Mouse (Mus musculus) liver, embryonic 14.5 days (tissue): ENCODE results near the gene Pde4a. TPM values are rescaled to one million over a fixed set of nuclear protein-coding genes. Genes with fewer than 3 reads are reported as not detected.

Experiments used
- ATAC-seq: fragments of 200-750 bp; cut with Nextera tagmentation; 2 replicates; pipeline ENCODE4 v1.8.0; 2017; ENCODE audit warnings: moderate number of reproducible peaks, mild to moderate bottlenecking, moderate library complexity; ENCODE audit not compliant: insufficient read depth
- DNase-seq, 3 experiments: peaks; one replicate each; pipeline ENCODE4 v3.0.0-alpha.2; 2012 to 2013; ENCODE audit warnings: low read depth in 3 of 3, low spot score in 3 of 3
- H3K27ac ChIP-seq: fragments of 300-500 bp; sonication (generic); 2 replicates; pipeline ENCODE4 v1.5.1; 2014; ENCODE audit warnings: moderate library complexity, mild to moderate bottlenecking, control low read depth, inconsistent platforms
- H3K27me3 ChIP-seq: fragments of 300-500 bp; sonication (generic); 2 replicates; pipeline ENCODE4 v1.6.1; 2014; ENCODE audit warnings: mild to moderate bottlenecking, low read length, moderate library complexity; ENCODE audit not compliant: control insufficient read depth, insufficient read depth
- H3K36me3 ChIP-seq: fragments of 300-500 bp; sonication (generic); replicated peaks from 2 replicates; pipeline ENCODE4 v1.6.1; 2014; ENCODE audit warnings: low read depth; ENCODE audit not compliant: control insufficient read depth, insufficient read depth
- H3K4me1 ChIP-seq, 2 experiments: fragments of 200-500 bp in 1 of 2; fragments of 300-500 bp in 1 of 2; sonication (generic) in 1 of 2; replicated peaks; 2 replicates each; pipeline ENCODE4 v1.6.1; 2012 to 2014; ENCODE audit warnings: antibody characterized with exemption in 1 of 2, inconsistent platforms in 1 of 2, low read length in 1 of 2; ENCODE audit not compliant: control insufficient read depth in 2 of 2, insufficient read depth in 2 of 2
- H3K4me2 ChIP-seq: fragments of 300-500 bp; sonication (generic); 2 replicates; pipeline ENCODE4 v1.6.1; 2014; ENCODE audit warnings: low read depth, mild to moderate bottlenecking, control low read depth, moderate library complexity
- H3K4me3 ChIP-seq, 2 experiments: fragments of 200-500 bp in 1 of 2; fragments of 300-500 bp in 1 of 2; sonication (generic) in 1 of 2; 2 replicates each; pipeline ENCODE4 v1.5.1; 2012 to 2014; ENCODE audit warnings: low read depth in 2 of 2, low read length in 2 of 2, mild to moderate bottlenecking in 2 of 2, control low read depth in 1 of 2, inconsistent platforms in 1 of 2, moderate library complexity in 1 of 2; ENCODE audit not compliant: insufficient read depth in 1 of 2
- H3K9ac ChIP-seq: fragments of 300-500 bp; sonication (generic); replicated peaks from 2 replicates; pipeline ENCODE4 v1.6.1; 2014; ENCODE audit warnings: mild to moderate bottlenecking, control low read depth, moderate library complexity
- H3K9me3 ChIP-seq: fragments of 300-500 bp; sonication (generic); 2 replicates; pipeline ENCODE4 v1.6.1; 2016; ENCODE audit warnings: low read length, mixed read lengths; ENCODE audit not compliant: control insufficient read depth
- CTCF ChIP-seq: IDR thresholded peaks from 2 replicates; pipeline ENCODE4 v1.5.1; 2016; ENCODE audit warnings: antibody characterized with exemption, low read depth, control low read depth
- EP300 ChIP-seq: IDR thresholded peaks from 2 replicates; pipeline ENCODE4 v1.6.1; 2016; ENCODE audit warnings: antibody characterized with exemption, low read depth
- WGBS: fragments of 180-500 bp; shearing (Covaris S2); extraction: QIAGEN DNeasy Blood & Tissue Kit; methylation state at CpG from one replicate; pipeline ENCODE4 v1.1.7; 2014; ENCODE audit not compliant: insufficient replicate concordance; 5-methylcytosine and 5-hydroxymethylcytosine counted together
- polyA plus RNA-seq, 2 experiments: library from polyadenylated mRNA; depleted of rRNA in 1 of 2; stranded (reverse) in 1 of 2; unstranded in 1 of 2; fragments of >200 nt; fragmentation: Nextera tagmentation in 1 of 2; extraction: Ambion mirVana in 1 of 2; gene quantifications; 2 replicates each; pipeline versions ENCODE4 v1.2.1 to v1.2.3; 2012 to 2014

Gene Pde4a
- polyA plus RNA-seq, 2 experiments: 1.1 to 1.3 TPM

DNA sequence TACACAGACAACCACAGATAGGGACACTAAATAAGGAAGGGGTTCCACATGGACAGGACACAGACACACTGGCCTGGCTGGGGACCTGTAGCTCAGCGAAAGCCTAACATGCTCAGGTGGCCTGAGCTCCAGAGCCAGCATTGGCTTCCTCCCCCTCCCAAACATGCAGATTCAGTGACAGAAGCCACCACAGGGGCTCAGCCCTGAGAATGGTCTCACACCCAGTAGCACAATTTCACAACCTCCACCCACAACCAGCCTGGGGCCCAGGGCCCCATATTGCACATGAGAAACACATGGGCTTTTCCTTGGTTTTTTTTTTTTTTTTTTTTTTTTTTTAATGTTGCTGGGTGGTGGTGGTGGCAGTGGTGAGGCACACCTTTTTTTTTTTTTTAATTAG lies 80.8 kb downstream of the Pde4a start:
- Histone ChIP-seq H3K27ac (no peak overlapping the region), H3K9me3 (peaks cover 2% of the 10 kb centered on the region; the same call in 1 of the 2 replicates), H3K4me3 (no peak overlapping the region), H3K27me3 (peaks cover 93% of the 10 kb centered on the region), H3K4me1 (no peaks in the 10 kb centered on the region), H3K36me3 (no peaks in the 10 kb centered on the region), H3K4me2 (no peak overlapping the region), H3K9ac (no peak overlapping the region)
- ATAC-seq (no peak), DNase-seq (no peak)
- WGBS: 71% methylated on average over 1 of the region's 1 CpGs
- TF ChIP-seq EP300 (no peak), CTCF (no peak)

DNA sequence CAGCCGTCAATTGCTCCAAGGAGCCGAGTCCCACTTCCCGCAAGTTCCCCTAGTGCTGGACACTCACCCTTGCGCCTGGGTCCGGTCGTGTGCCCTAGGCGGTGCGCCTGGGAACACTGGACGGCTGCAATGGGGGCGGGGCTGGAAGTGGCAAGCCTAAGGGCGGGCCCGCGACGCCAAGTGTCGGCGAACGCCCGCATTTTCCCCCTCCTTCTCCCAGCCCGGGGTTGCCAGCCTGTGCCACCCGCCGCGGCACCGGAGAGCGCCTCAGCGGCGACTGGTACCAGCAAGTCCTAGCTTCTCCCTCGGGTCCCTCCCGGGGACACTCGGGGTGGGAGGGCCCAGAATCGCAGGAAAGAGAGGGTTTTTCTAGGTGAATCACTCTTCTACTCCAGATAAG lies 82.8 kb downstream of the Pde4a start, which contains the start of gene S1pr5:
S1pr5 (minus strand) TSS at position 118 of the 400 bp plus-strand sequence.
- DNase-seq (no peak), ATAC-seq (no peak)
- Histone ChIP-seq H3K4me3 (peak within 1 kb of the TSS in 1 of 2 experiments; percentile 34; a peak in 2 of 4 replicates), H3K9ac (no peak within 1 kb of the TSS), H3K27ac (no peak within 1 kb of the TSS), H3K4me1 (no peaks in the 10 kb centered on the region), H3K27me3 (peaks cover 79% of the 10 kb centered on the region), H3K36me3 (no peaks in the 10 kb centered on the region), H3K9me3 (no peaks in the 10 kb centered on the region), H3K4me2 (peak within 1 kb of the TSS; percentile 51)
- TF ChIP-seq CTCF (no peak), EP300 (no peak)
- 3% methylated on average over 30 of the region's 30 CpGs for WGBS

DNA sequence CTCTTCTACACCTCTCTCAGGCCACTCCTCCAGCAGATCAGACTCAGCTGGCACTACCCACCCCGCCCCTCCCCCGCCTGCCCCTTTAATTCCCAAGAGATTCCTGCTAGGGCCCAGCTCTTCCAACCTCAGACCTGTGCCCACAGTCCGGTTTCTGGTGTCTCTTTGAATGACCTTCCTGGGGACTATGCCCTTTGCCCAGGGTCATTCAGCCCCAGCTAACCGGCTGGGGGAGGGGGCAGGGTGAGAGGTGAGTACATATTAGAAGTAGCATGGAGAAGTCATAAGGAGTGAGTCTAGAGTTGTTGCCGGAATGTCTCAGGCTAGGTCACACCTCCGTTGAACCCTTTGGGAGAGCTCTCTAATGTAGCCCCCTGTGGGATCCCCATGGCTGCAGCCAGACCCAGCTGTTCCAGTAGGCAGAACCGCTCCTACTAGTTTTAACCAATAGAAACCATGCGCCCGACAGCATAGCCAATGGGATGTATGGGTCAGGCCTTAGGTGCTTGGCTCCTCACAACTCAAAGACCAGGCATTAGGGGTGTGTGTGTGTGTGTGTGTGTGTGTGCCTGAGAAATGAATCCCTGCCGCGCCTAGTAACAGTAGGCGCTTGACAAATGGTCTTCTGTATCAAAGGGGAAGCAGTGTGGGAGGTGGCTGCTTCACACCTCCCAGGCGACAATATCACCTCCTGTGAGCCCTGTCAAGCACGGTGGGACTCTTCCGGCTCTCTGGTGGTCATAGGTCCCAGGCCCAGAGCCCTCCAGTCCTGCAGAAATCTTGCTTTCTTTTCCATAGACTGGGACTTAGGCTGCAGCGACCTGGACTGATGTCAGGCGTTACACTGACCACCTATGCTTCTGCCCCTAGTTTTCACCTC lies 84.4 kb downstream of the Pde4a start:
- H3K27ac ChIP-seq: no peak overlapping the region
- H3K4me3 ChIP-seq: no peak overlapping the region
- H3K4me1 ChIP-seq: no peaks in the 10 kb centered on the region
- no peak overlapping the region for H3K9ac ChIP-seq
- H3K9me3 ChIP-seq: no peaks in the 10 kb centered on the region
- ATAC-seq: peak; percentile 42; the same call in 1 of the 2 replicates
- no peak overlapping the region for H3K4me2 ChIP-seq
- no peaks in the 10 kb centered on the region for H3K36me3 ChIP-seq
- 16% methylated on average over 17 of the region's 17 CpGs for WGBS
- peaks cover 64% of the 10 kb centered on the region for H3K27me3 ChIP-seq
- TF ChIP-seq EP300 (no peak), CTCF (no peak)
- DNase-seq: no peak

DNA sequence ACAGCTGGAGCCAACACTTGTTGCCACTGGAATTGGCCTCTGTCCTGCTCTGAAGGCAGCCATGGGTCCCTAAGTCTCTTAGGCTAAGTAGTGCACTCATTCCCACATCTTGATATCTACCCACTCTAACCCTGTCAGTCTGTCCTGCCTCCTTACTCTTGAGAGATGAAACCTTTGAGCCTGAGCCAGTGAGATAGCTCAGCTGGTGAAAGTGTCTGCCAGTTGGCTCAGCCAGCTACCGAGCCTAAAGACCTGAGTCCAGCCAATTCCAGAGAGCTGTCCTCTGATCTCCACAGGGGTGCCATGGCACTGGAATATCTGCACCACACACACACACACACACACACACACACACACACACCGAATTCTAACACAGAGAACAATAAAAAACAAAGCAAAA lies 85.0 kb downstream of the Pde4a start:
- Histone ChIP-seq H3K4me2 (no peak overlapping the region), H3K36me3 (no peaks in the 10 kb centered on the region), H3K27ac (no peak overlapping the region), H3K27me3 (peaks cover 58% of the 10 kb centered on the region), H3K9me3 (no peaks in the 10 kb centered on the region), H3K4me3 (no peak overlapping the region), H3K4me1 (no peaks in the 10 kb centered on the region), H3K9ac (no peak overlapping the region)
- TF ChIP-seq CTCF (no peak), EP300 (no peak)
- DNase-seq: no peak
- ATAC-seq: no peak
- 29% methylated on average over 2 of the region's 2 CpGs for WGBS

DNA sequence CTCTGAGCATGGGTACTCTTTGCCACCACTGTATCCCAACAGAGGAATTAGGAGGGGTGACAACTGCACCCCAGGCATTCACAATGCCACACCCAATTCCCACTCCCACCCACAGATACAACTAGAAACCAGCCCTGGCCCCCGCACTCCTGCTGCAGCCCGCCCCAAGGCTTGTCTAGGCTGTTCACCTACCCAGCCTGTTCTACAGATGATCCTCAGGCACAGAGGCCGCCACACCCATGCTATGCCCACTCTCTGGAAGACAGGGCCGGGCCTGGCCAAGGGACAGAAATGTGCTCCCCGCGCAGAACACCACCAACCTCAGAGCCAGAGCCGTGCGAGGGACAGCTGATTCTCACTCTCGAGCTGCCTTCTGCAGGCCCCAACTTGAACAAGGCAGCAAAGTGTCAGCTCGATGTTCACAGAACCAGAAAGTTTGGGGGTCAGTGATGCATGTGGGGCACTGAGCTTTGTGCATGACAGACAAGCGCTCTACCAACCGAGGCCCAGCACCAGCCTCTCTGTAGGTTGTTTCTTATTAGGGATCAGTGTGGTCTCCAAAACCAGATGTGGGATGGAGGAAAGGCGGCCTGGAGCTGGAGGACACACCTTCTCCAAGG lies 85.7 kb downstream of the Pde4a start:
- Histone ChIP-seq H3K9me3 (no peaks in the 10 kb centered on the region), H3K9ac (no peak overlapping the region), H3K4me2 (no peak overlapping the region), H3K36me3 (no peaks in the 10 kb centered on the region), H3K27me3 (peaks cover 50% of the 10 kb centered on the region), H3K4me1 (no peaks in the 10 kb centered on the region), H3K4me3 (no peak overlapping the region), H3K27ac (no peak overlapping the region)
- no peak for ATAC-seq
- no peak for DNase-seq
- WGBS: 62% methylated on average over 13 of the region's 13 CpGs
- TF ChIP-seq CTCF (no peak), EP300 (no peak)
